Mouse (Mus musculus) frontal cortex, postnatal 36 days (tissue): ENCODE measurements around the gene Gpbar1.

Source experiments
- DNase-seq, 2 experiments: peaks; one replicate each; pipeline ENCODE4 v3.0.0; 2022; ENCODE audit warnings: low spot score in 2 of 2

Gene Gpbar1

DNA sequence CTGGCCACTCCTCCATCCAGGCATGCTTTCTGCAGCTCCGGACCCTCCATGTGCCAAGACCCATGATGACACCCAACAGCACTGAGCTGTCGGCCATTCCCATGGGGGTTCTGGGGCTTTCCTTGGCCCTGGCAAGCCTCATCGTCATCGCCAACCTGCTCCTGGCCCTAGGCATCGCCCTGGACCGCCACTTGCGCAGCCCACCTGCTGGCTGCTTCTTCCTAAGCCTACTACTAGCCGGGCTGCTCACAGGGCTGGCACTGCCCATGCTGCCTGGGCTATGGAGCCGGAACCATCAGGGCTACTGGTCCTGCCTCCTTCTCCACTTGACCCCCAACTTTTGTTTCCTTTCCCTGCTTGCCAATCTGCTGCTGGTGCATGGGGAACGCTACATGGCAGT, at the start of gene Gpbar1:
TSS of gene Gpbar1 (plus strand) at position 13 of the 400 bp plus-strand sequence.
- no peak for DNase-seq

DNA sequence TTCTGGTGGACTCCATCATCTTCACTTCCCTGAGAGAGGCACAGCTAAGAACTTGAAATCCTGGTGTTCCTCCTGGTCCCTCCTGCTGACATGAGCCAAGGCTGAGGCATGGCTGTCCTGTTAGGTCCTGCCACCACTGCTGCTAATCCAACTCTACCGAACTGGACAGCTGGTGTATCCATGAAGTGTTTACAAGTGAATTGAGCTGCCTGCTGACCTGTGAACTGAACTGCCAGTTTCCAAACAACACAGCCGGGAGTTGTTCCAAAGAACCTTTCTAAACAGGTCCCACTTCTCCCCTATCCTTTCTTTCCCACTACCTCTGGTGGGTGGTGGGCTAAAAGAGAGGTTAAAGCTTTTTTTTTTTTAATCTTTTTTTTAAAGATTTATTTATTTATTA, 48.4 kb upstream of the Gpbar1 start:
- no peak for DNase-seq

DNA sequence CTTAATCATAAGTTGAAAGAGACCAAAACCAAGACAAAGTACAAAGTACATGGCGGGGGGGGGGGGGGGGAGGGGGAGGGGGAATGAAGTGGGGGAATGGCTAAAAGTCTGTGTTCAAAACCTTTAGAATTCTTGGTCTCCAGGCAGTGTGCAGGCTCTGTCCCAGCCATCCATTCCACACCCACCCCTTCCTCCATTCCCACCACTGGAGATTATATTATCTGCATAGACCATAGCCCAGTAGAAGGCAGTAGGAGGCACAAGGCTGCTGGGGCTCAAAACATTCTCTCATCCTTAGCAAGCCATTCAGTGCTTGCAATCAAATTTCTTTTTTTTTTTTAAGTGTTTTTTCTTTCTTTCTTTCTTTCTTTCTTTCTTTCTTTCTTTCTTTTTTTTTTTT, 47.4 kb upstream of the Gpbar1 start:
- no peak for DNase-seq

GRCm38 (mm10) chr1:74235938-74236589, 42.3 kb upstream of the Gpbar1 start, which contains the start of gene Arpc2:
Arpc2 (plus strand) TSS chr1:74236084.
- DNase-seq: peak; percentile 97

GRCm38 (mm10) chr1:74236590-74237317, 41.6 kb upstream of the Gpbar1 start:
- DNase-seq: peak; percentile 36 to 37

GRCm38 (mm10) chr1:74237671-74238070, 40.7 kb upstream of the Gpbar1 start:
- no peak for DNase-seq

GRCm38 (mm10) chr1:74238136-74238535, 40.2 kb upstream of the Gpbar1 start:
- no peak for DNase-seq

DNA sequence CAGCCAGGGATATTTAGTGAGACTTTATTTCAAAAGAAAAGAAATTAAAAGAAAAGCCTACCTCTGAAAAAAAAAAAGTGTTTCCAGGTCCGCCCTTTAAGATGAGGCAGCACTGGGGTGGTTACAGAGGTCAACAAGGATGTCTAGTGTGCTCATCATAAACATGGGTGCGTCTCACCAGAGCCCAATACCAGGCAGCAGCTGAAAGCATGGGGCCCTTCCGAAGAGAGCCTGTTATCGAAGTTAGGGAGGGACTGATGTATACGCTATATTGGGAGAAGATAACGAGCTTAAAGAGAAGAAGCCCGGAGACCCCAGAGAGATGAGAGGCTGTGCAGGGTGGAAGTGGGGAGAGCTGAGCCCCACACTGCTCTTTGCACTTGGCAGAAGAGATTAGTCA, 39.2 kb upstream of the Gpbar1 start:
- no peak for DNase-seq

DNA sequence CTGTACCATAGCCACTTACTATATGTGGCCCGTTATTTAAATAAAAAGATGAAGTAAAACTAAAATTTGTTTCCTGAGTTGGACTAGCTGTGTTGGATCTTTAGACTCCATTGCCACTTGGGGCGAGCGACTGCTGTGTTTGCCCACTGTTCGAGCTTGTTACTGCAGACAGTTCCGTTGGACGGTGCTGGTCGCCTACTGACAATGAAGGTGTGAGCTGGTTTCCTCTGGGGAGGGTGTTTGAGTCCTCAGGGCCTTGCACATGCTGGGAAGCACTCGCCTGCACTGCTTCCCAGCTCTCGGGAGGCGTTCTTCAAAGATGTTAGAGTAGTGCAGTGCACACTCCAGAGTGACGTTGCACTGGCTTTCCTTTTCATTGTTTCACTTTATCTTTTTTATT, 38.7 kb upstream of the Gpbar1 start:
- peak; percentile 52 to 63 for DNase-seq

GRCm38 (mm10) chr1:74240311-74240710, 38.0 kb upstream of the Gpbar1 start:
- DNase-seq: peak; percentile 84 to 88

- DNase-seq: no peak
Measured at GRCm38 (mm10) chr1:74240832-74241231, 37.5 kb upstream of the Gpbar1 start.

DNA sequence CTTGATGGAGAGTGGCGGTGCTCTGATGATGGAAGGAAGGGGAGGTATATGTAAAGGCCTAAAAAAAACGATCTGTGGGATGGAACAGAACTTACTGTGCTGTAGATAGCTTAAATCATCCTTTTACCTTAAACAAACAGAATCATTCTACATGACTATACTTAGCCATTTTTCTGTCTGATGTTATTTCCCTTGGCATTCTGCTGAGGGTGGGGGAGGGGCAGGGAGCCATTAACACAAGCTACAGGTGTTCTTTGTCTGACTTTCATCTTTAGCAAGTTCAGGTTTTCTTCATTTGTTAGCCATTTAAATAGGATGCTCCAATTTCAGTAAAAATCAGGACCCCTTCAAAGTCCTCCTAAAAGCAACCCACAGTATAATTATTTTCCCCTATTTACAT, 32.8 kb upstream of the Gpbar1 start:
- DNase-seq: no peak

GRCm38 (mm10) chr1:74248799-74249198, 29.6 kb upstream of the Gpbar1 start:
- DNase-seq: no peak

GRCm38 (mm10) chr1:74249331-74249980, 28.9 kb upstream of the Gpbar1 start:
- no peak for DNase-seq

DNA sequence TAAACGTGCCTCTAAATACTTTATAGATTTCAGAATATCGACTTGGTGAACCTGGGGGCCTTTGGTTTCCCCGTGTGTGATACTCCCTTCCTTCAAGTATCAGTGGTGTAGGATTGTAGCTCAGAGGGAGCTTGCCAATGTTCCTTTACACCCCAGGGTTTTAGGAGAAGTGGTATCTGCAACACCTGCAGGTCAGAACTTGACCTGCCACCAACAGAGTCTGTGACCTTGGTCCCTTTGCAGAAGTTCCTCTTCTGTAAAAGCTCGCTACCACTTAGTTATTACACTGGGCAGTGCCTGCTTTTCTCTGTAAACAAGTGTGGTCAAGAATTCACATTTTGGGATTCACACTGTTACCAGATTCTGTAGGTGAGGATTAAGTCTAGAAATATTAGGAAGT, 28.3 kb upstream of the Gpbar1 start:
- DNase-seq: no peak

DNA sequence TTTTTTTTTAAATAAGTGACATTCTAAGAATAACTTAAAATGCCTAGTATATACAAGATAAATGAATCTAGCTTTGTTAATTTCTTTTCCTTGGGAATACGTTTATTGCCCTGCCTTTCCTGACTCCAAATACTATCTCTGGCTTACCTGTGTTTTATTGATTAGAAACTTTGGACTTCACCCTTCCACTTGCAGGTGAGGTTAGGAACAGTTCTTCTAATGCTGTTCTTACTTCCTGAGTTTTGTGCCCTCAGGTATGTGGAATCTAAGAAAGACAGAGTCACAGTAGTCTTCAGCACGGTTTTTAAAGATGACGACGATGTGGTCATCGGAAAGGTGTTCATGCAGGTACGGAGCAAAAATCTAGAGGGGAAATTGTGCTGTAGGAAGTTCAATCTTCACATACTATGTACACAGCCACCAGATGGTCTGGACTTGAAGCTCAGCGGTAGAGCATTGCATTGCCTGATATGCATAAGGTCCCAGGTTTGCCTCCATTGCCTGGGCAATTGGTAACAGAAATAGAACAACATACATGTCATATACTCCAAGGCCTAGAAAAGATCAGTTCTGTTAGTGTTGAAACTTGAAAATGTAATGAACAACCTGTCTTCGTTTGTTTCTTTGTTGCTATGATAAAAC, 22.5 kb upstream of the Gpbar1 start:
- DNase-seq: no peak

GRCm38 (mm10) chr1:74256782-74257181, 21.6 kb upstream of the Gpbar1 start:
- no peak for DNase-seq

DNA sequence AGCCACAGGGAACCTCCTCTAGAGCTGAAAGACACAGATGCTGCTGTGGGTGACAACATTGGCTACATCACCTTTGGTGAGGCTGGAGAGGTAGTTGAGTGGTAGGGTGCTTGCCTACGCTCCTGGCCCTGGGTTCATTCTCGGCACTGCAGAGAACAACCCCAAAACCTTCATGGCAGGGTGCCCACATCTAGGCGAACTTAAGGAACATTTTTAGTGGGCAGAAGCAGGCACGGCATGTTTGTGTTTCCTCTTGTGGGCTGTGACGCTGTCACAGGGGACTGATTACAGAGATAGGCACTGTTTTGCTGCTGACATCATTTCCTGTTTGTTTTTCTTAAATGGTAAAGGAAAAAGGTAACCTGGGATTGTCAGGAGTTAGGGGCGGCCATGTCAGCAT, 15.8 kb upstream of the Gpbar1 start:
- DNase-seq: no peak

DNA sequence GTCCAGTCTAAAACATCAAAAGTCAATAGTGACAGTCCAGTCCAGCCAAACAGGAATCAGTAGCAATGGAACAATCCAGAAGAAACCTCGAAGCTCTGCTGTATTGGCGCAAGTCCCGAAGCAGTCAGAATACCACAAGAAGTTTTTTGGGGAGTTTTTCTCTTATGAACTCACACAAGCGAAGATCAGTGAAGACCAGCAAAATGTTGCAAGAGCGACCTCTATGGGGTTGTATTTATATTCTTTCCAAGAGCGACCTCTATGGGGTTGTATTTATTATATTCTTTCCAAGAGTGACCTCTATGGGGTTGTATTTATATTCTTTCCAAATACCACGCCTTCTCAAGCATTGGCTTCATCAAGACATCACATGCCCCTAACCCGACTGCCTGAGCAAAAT, 9.6 kb upstream of the Gpbar1 start:
- no peak for DNase-seq

GRCm38 (mm10) chr1:74271659-74272058, 6.7 kb upstream of the Gpbar1 start:
- DNase-seq: no peak

GRCm38 (mm10) chr1:74275015-74275414, 3.3 kb upstream of the Gpbar1 start:
- no peak for DNase-seq

DNA sequence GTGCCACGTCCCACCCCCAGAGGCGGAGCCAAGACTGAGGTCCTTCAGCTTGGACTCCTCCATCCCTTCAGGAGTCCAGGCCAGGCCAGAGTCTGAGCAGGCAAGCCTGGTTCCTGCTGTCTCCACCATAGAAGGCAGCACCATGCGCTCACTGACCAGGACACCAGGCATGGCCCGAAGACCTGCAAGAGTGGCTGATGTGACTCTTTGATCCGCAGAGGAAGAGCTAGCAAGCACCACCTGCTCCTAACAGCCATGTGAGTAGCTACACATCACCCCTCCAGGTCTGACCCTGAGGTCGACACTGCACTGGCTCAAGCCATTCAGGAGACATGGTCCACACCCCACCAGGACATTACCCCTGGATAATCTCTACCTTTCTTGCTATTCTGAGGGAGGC, 1.3 kb upstream of the Gpbar1 start:
- no peak for DNase-seq
